Mouse (Mus musculus): Measurements from ENCODE around the gene P2rx1. TPM values are rescaled to one million over a fixed set of nuclear protein-coding genes. Genes with fewer than 3 reads are reported as not detected.

Gene P2rx1
- polyA plus RNA-seq, 1 experiment from 2014 or later: 1.9 TPM

DNA sequence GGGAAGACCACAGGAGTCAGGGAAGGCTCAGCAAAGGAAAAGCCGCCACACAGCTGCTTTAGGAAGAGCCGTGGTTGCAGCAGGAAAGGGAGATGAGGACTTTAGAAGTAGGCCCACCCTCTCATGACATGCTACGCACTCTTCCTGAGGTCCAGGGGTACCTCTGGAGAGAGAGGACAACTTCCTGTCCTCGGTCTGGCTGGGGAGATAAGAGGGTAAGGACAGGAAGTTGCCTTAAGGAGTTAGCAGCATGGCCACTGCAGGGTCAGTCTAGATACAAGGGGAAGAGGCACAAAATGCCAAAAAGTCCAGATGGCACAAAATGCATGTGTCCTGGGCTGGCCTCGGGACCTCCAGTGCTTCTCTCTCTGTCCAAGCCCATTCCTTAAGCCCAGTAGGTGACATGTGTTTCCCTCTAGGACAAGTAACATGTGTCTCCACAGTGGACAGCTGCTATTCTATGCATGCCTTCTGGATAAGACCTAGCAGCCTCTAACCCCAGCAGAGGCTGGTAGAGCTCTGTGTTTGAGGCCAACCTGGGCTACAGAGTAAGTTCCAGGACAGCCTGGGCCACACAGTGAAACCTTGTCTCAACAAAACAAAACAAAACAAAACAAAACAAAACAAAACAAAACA lies 43.4 kb upstream of the P2rx1 start:
- DNase-seq: peak; percentile 57
- H3K9ac ChIP-seq: no peak overlapping the region
- H3K9me3 ChIP-seq (ENCODE audit: low read depth, low read length): no peaks in the 10 kb centered on the region
- no peak overlapping the region for H3K4me3 ChIP-seq (ENCODE audit: low read depth, low read length)
- no peak for TF ChIP-seq CTCF (IDR thresholded peaks at IDR 0.05; ENCODE audit: low read depth)
- H3K36me3 ChIP-seq (ENCODE audit: insufficient read depth): no peaks in the 10 kb centered on the region
- H3K4me1 ChIP-seq (ENCODE audit: insufficient read depth): peaks cover 35% of the 10 kb centered on the region
- 0 out of 2 replicates have a peak, but pooled peaks have one; percentile 12 for ATAC-seq (ENCODE audit: insufficient read depth)
- peaks cover 9% of the 10 kb centered on the region for H3K27me3 ChIP-seq (ENCODE audit: insufficient read depth, low read length)
- H3K27ac ChIP-seq (ENCODE audit: low read depth): peak overlapping the region; percentile 46; the same call in 1 of the 2 replicates
- no peak overlapping the region for H3K4me2 ChIP-seq
- WGBS: 35% methylated on average over 5 of the region's 5 CpGs

DNA sequence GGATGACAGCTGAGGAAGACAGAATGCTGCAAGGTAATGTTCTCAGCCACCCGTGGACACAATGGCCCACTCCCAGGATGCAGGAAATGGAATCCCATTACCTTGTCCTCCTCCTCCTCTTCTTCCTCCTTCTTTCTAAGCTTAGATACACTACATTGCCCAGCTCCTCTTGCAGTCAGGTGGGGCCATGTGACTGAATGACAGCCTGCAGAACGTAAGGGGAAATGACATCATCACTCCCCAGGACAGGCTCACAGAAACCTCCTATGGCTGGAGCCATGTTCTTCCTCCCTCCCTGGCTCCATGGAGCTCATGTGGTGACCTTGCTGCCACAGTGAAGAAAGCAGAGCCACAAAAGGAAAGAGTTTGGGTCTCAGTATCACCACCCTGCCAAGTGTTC lies 41.6 kb upstream of the P2rx1 start:
- no peaks in the 10 kb centered on the region for H3K9me3 ChIP-seq (ENCODE audit: low read depth, low read length)
- H3K9ac ChIP-seq: no peak overlapping the region
- no peak overlapping the region for H3K4me2 ChIP-seq
- DNase-seq (no peak), ATAC-seq (ENCODE audit: insufficient read depth) (no peak)
- H3K27ac ChIP-seq (ENCODE audit: low read depth): no peak overlapping the region
- H3K4me3 ChIP-seq (ENCODE audit: low read depth, low read length): no peak overlapping the region
- no peaks in the 10 kb centered on the region for H3K36me3 ChIP-seq (ENCODE audit: insufficient read depth)
- 29% methylated on average over 2 of the region's 2 CpGs for WGBS
- H3K27me3 ChIP-seq (ENCODE audit: insufficient read depth, low read length): peaks cover 26% of the 10 kb centered on the region
- no peak for TF ChIP-seq CTCF (IDR thresholded peaks at IDR 0.05; ENCODE audit: low read depth)
- H3K4me1 ChIP-seq (ENCODE audit: insufficient read depth): peaks cover 26% of the 10 kb centered on the region

DNA sequence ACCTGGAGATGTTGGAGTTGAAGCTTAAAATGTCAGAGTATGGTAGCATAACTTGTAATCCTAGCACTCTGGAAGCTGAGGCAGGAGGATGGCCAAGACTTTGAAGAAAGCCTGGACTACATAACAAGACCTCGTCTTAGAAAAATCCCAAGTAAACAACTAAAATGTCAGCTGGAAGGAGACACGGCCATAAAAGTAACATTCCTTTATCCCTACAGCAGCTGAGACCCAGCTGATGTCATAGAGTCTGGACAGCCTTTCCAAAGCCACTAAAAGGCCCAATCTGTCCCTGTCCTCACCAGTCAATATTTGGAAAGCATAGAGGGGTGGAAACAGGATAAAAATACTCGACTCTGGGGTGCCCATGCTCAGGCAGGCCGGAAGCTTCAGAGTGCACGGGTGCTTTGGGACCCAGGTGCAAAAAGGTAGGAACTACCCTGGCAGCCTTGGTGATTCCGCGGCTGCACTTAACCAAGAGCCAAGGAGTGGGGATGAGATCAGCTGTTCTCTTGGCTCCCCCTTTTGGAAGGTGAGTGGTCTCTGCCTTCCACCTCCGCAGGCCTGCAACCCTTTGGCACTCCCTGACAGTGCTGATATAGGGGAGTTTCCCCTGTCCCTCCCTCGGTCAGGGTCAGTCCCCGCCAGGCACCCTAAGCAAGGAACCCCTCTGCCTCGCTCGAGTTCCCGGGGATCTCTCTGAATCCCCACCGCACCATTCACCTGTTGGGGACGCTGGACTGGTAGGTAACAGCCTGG lies 38.8 kb upstream of the P2rx1 start:
- Histone ChIP-seq H3K4me1 (ENCODE audit: insufficient read depth) (peaks cover 14% of the 10 kb centered on the region; the same call in 1 of the 2 replicates), H3K36me3 (ENCODE audit: insufficient read depth) (no peaks in the 10 kb centered on the region), H3K9ac (no peak overlapping the region), H3K27ac (ENCODE audit: low read depth) (no peak overlapping the region), H3K4me2 (peak overlapping the region; percentile 69), H3K4me3 (ENCODE audit: low read depth, low read length) (no peak overlapping the region), H3K9me3 (ENCODE audit: low read depth, low read length) (no peaks in the 10 kb centered on the region), H3K27me3 (ENCODE audit: insufficient read depth, low read length) (peaks cover 26% of the 10 kb centered on the region)
- peak; percentile 43 for TF ChIP-seq CTCF (IDR thresholded peaks at IDR 0.05; ENCODE audit: low read depth)
- 15% methylated on average over 15 of the region's 15 CpGs for WGBS
- ATAC-seq (ENCODE audit: insufficient read depth): no peak
- peak; percentile 26 for DNase-seq

- H3K4me3 ChIP-seq (ENCODE audit: low read depth, low read length): peak overlapping the region; percentile 40
- peak; percentile 42 for DNase-seq
- H3K4me1 ChIP-seq (ENCODE audit: insufficient read depth): peaks cover 12% of the 10 kb centered on the region; the same call in 1 of the 2 replicates
- TF ChIP-seq CTCF (IDR thresholded peaks at IDR 0.05; ENCODE audit: low read depth): no peak
- H3K9ac ChIP-seq: peak overlapping the region; percentile 20; the same call in 1 of the 2 replicates
- no peak for ATAC-seq (ENCODE audit: insufficient read depth)
- WGBS: 5% methylated on average over 15 of the region's 15 CpGs
- no peak overlapping the region for H3K27ac ChIP-seq (ENCODE audit: low read depth)
- H3K27me3 ChIP-seq (ENCODE audit: insufficient read depth, low read length): peaks cover 26% of the 10 kb centered on the region
- H3K4me2 ChIP-seq: peak overlapping the region; percentile 69
- no peaks in the 10 kb centered on the region for H3K9me3 ChIP-seq (ENCODE audit: low read depth, low read length)
- no peaks in the 10 kb centered on the region for H3K36me3 ChIP-seq (ENCODE audit: insufficient read depth)
Measured at GRCm38 (mm10) chr11:72960723-72961071, 38.2 kb upstream of the P2rx1 start.

- Histone ChIP-seq H3K4me3 (ENCODE audit: low read depth, low read length) (peak within 1 kb of the TSS; percentile 40), H3K36me3 (ENCODE audit: insufficient read depth) (no peaks in the 10 kb centered on the region), H3K9me3 (ENCODE audit: low read depth, low read length) (no peaks in the 10 kb centered on the region), H3K4me1 (ENCODE audit: insufficient read depth) (peaks cover 12% of the 10 kb centered on the region; the same call in 1 of the 2 replicates), H3K9ac (peak within 1 kb of the TSS; percentile 20; the same call in 1 of the 2 replicates), H3K27me3 (ENCODE audit: insufficient read depth, low read length) (peaks cover 26% of the 10 kb centered on the region), H3K27ac (ENCODE audit: low read depth) (no peak within 1 kb of the TSS), H3K4me2 (peak within 1 kb of the TSS; percentile 69)
- WGBS: 3% methylated on average over 70 of the region's 70 CpGs
- DNase-seq (no peak), ATAC-seq (ENCODE audit: insufficient read depth) (0 out of 2 replicates have a peak, but pooled peaks have one; percentile 10)
- TF ChIP-seq CTCF (IDR thresholded peaks at IDR 0.05; ENCODE audit: low read depth): no peak
Measured at GRCm38 (mm10) chr11:72961072-72961980, 37.6 kb upstream of the P2rx1 start, which contains the start of gene Atp2a3. Atp2a3 (plus strand) TSS chr11:72961169.

GRCm38 (mm10) chr11:72962378-72962777 lies 36.5 kb upstream of the P2rx1 start:
- H3K27ac ChIP-seq (ENCODE audit: low read depth): no peak overlapping the region
- H3K9ac ChIP-seq: no peak overlapping the region
- DNase-seq (no peak), ATAC-seq (ENCODE audit: insufficient read depth) (no peak)
- H3K4me3 ChIP-seq (ENCODE audit: low read depth, low read length): no peak overlapping the region
- no peaks in the 10 kb centered on the region for H3K9me3 ChIP-seq (ENCODE audit: low read depth, low read length)
- WGBS: 59% methylated on average over 2 of the region's 2 CpGs
- H3K4me1 ChIP-seq (ENCODE audit: insufficient read depth): peaks cover 12% of the 10 kb centered on the region; the same call in 1 of the 2 replicates
- TF ChIP-seq CTCF (IDR thresholded peaks at IDR 0.05; ENCODE audit: low read depth): no peak
- peaks cover 26% of the 10 kb centered on the region for H3K27me3 ChIP-seq (ENCODE audit: insufficient read depth, low read length)
- H3K4me2 ChIP-seq: no peak overlapping the region
- no peaks in the 10 kb centered on the region for H3K36me3 ChIP-seq (ENCODE audit: insufficient read depth)
